Mouse (Mus musculus) forebrain, postnatal 0 days (tissue): ENCODE data around the gene Igf1r. TPM values are rescaled to one million over a fixed set of nuclear protein-coding genes. Genes with fewer than 3 reads are reported as not detected.
A peak's percentile ranks its signal among the peaks of the same experiment; 100 is the strongest.

Experiments used
- ATAC-seq: fragments of 200-750 bp; cut with Nextera tagmentation; 2 replicates; pipeline ENCODE4 v1.8.0; 2017; ENCODE audit warnings: mild to moderate bottlenecking, moderate library complexity
- DNase-seq: peaks from one replicate; pipeline ENCODE4 v3.0.0-alpha.2; 2015
- H3K27ac ChIP-seq: fragments of 300-500 bp; sonication (generic); 2 replicates; pipeline ENCODE4 v1.5.1; 2014; ENCODE audit warnings: low read depth, mild to moderate bottlenecking, antibody characterized with exemption, low read length, moderate library complexity, mixed read lengths
- H3K27me3 ChIP-seq: fragments of 300-500 bp; sonication (generic); 2 replicates; pipeline ENCODE4 v1.6.1; 2014; ENCODE audit warnings: mild to moderate bottlenecking, low read length, mixed read lengths; ENCODE audit not compliant: insufficient read depth
- H3K36me3 ChIP-seq: fragments of 300-500 bp; sonication (generic); 2 replicates; pipeline ENCODE4 v1.6.1; 2014; ENCODE audit warnings: mild to moderate bottlenecking, moderate library complexity; ENCODE audit not compliant: insufficient read depth
- H3K4me1 ChIP-seq: fragments of 300-500 bp; sonication (generic); 2 replicates; pipeline ENCODE4 v1.6.1; 2014; ENCODE audit warnings: antibody characterized with exemption; ENCODE audit not compliant: insufficient read depth
- H3K4me2 ChIP-seq: fragments of 300-500 bp; sonication (generic); 2 replicates; pipeline ENCODE4 v1.6.1; 2014; ENCODE audit warnings: low read depth, mild to moderate bottlenecking, moderate library complexity
- H3K4me3 ChIP-seq: fragments of 300-500 bp; sonication (generic); 2 replicates; pipeline ENCODE4 v1.5.1; 2014; ENCODE audit warnings: low read depth, low read length, mixed read lengths
- H3K9ac ChIP-seq: fragments of 300-500 bp; sonication (generic); 2 replicates; pipeline ENCODE4 v1.6.1; 2014; ENCODE audit warnings: mild to moderate bottlenecking
- H3K9me3 ChIP-seq: fragments of 300-500 bp; sonication (generic); 2 replicates; pipeline ENCODE4 v1.6.1; 2016; ENCODE audit warnings: low read length
- CTCF ChIP-seq: sonication (generic); IDR thresholded peaks from 2 replicates; pipeline ENCODE4 v1.5.1; 2016; ENCODE audit warnings: antibody characterized with exemption, control low read depth, low read depth
- WGBS: fragments of 180-500 bp; shearing (Covaris S2); extraction: QIAGEN DNeasy Blood & Tissue Kit; methylation state at CpG from one replicate; pipeline ENCODE4 v1.1.7; 2014; 5-methylcytosine and 5-hydroxymethylcytosine counted together
- polyA plus RNA-seq: library from polyadenylated mRNA; unstranded; fragments of >200 nt; fragmentation: Nextera tagmentation; extraction: Ambion mirVana; gene quantifications from 2 replicates; pipeline ENCODE4 v1.2.1, GENCODE M21; 2015
- total RNA-seq: library from RNA; depleted of rRNA; stranded (reverse); fragments of >200 nt; gene quantifications from 2 replicates; pipeline ENCODE4 v1.2.3, GENCODE M21; 2014

Gene Igf1r
- total and polyA plus RNA-seq, 2 experiments from 2014 or later = 12.8 to 37.8 TPM

DNA sequence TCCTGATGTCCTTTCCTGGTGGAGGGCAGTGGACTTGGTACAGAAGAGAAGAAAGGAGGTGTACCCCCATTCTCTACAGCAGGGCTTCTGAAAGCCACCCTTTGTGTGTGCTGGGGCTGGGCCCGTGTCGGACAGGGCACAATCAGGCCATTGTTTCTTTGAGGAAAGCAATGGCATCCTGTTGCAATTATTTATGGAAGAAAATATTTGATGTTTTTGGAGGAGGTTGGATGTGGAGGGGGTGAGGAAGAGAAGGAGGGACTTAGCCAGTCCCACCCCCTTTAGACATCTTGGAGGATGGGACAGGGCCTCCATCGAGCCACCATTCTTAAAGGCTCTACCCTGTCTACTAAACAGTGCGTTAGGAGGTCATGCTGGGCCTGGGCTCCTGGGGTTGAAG, 142.9 kb downstream of the Igf1r start:
- H3K27ac ChIP-seq = no peak overlapping the region
- ATAC-seq = no peak
- 38% methylated on average over 4 of the region's 4 CpGs for WGBS
- no peaks in the 10 kb centered on the region for H3K27me3 ChIP-seq
- TF ChIP-seq CTCF = no peak
- H3K4me1 ChIP-seq = no peaks in the 10 kb centered on the region
- H3K4me2 ChIP-seq = no peak overlapping the region
- no peak for DNase-seq
- no peaks in the 10 kb centered on the region for H3K36me3 ChIP-seq
- H3K9ac ChIP-seq = no peak overlapping the region
- H3K9me3 ChIP-seq = no peaks in the 10 kb centered on the region
- no peak overlapping the region for H3K4me3 ChIP-seq

DNA sequence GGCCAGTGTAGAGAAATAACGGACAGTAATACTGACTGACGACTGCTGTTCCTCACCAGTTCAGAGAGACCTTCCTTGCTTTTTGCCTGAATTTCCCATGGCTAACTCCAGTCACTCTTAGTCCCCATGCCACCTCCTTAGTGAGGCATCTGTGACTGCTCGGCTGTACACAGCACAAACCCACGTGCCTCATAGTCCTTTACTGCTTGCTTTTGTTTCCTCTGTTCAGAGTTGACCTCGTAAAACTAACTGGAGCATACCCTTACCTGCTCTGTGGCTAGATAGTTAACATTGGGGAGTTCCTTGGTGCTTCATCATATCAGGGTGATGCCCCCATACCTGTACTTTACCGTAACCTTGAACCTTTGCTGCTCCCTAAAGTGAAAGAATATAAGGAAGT, 143.8 kb downstream of the Igf1r start:
- DNase-seq (no peak), ATAC-seq (no peak)
- Histone ChIP-seq H3K4me1 (no peaks in the 10 kb centered on the region), H3K4me2 (no peak overlapping the region), H3K27ac (no peak overlapping the region), H3K27me3 (no peaks in the 10 kb centered on the region), H3K36me3 (no peaks in the 10 kb centered on the region), H3K4me3 (no peak overlapping the region), H3K9me3 (no peaks in the 10 kb centered on the region), H3K9ac (no peak overlapping the region)
- no peak for TF ChIP-seq CTCF
- WGBS = 91% methylated on average over 6 of the region's 6 CpGs

GRCm38 (mm10) chr7:68097081-68097836, 144.6 kb downstream of the Igf1r start:
- no peak for TF ChIP-seq CTCF
- no peak for DNase-seq
- Histone ChIP-seq H3K9ac (no peak overlapping the region), H3K27ac (no peak overlapping the region), H3K9me3 (no peaks in the 10 kb centered on the region), H3K4me1 (no peaks in the 10 kb centered on the region), H3K4me2 (no peak overlapping the region), H3K36me3 (no peaks in the 10 kb centered on the region), H3K27me3 (no peaks in the 10 kb centered on the region), H3K4me3 (no peak overlapping the region)
- ATAC-seq = no peak
- WGBS = 92% methylated on average over 7 of the region's 7 CpGs

DNA sequence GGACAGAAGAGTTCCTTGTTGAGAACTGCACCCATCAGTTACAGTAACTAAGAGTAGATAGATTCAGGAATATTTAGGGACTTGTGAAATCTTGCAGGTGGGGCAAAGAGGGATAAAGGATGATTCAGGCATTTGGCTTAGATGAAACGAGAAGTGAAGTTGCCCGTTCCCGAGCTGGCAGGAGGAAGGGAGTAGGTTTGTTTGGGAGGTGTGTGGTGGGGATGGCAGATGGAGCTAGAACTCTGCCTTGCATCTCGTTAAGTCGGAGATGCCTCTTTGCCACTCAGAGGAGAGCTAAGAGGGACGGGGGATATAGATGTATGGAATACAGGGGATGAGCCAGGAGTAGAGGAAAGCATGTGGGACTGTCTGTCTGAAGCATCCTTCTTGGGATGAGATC, 145.5 kb downstream of the Igf1r start:
- H3K9me3 ChIP-seq = no peaks in the 10 kb centered on the region
- H3K4me3 ChIP-seq = no peak overlapping the region
- 0 out of 2 replicates have a peak, but pooled peaks cover under 1% of the 10 kb centered on the region for H3K4me1 ChIP-seq
- no peak overlapping the region for H3K4me2 ChIP-seq
- H3K36me3 ChIP-seq = no peaks in the 10 kb centered on the region
- 71% methylated on average over 6 of the region's 6 CpGs for WGBS
- DNase-seq (no peak), ATAC-seq (no peak)
- no peak overlapping the region for H3K27ac ChIP-seq
- no peak for TF ChIP-seq CTCF
- no peaks in the 10 kb centered on the region for H3K27me3 ChIP-seq
- no peak overlapping the region for H3K9ac ChIP-seq

GRCm38 (mm10) chr7:68100388-68100787, 147.8 kb downstream of the Igf1r start:
- Histone ChIP-seq H3K4me2 (no peak overlapping the region), H3K9me3 (no peaks in the 10 kb centered on the region), H3K27me3 (no peaks in the 10 kb centered on the region), H3K9ac (no peak overlapping the region), H3K27ac (no peak overlapping the region), H3K4me1 (peaks cover 8% of the 10 kb centered on the region; the same call in 1 of the 2 replicates), H3K4me3 (no peak overlapping the region), H3K36me3 (no peaks in the 10 kb centered on the region)
- ATAC-seq (no peak), DNase-seq (no peak)
- TF ChIP-seq CTCF = no peak
- WGBS = 83% methylated on average over 10 of the region's 10 CpGs

GRCm38 (mm10) chr7:68102456-68103177, 150.0 kb downstream of the Igf1r start:
- no peak for TF ChIP-seq CTCF
- Histone ChIP-seq H3K36me3 (no peaks in the 10 kb centered on the region), H3K4me2 (peak overlapping the region; percentile 1; the same call in 1 of the 2 replicates), H3K27ac (no peak overlapping the region), H3K9ac (no peak overlapping the region), H3K4me1 (peaks cover 8% of the 10 kb centered on the region; the same call in 1 of the 2 replicates), H3K27me3 (no peaks in the 10 kb centered on the region), H3K9me3 (no peaks in the 10 kb centered on the region), H3K4me3 (no peak overlapping the region)
- ATAC-seq = peak; percentile 86
- 25% methylated on average over 15 of the region's 15 CpGs for WGBS
- DNase-seq = peak; percentile 74

- Histone ChIP-seq H3K4me3 (no peak overlapping the region), H3K27me3 (no peaks in the 10 kb centered on the region), H3K4me2 (peak overlapping the region; percentile 1; the same call in 1 of the 2 replicates), H3K4me1 (peaks cover 8% of the 10 kb centered on the region; the same call in 1 of the 2 replicates), H3K9me3 (no peaks in the 10 kb centered on the region), H3K27ac (no peak overlapping the region), H3K9ac (no peak overlapping the region), H3K36me3 (no peaks in the 10 kb centered on the region)
- 15% methylated on average over 2 of the region's 2 CpGs for WGBS
- no peak for TF ChIP-seq CTCF
- DNase-seq (no peak), ATAC-seq (no peak)
Observed at GRCm38 (mm10) chr7:68103178-68103530, 150.5 kb downstream of the Igf1r start.
